Mouse (Mus musculus) CH12.LX (cell line): ENCODE measurements at regions not wholly inside any gene's neighbourhood (a gene's known extent, or its start where the extent isn't known, plus 50 kb on each side); places are given as distances from the start of the nearest gene placed in this dataset.

Source experiments
- DNase-seq: peaks from one replicate; pipeline ENCODE4 v3.0.0-alpha.2; 2013; ENCODE audit errors: extremely low read depth
- H3K27ac ChIP-seq: 2 replicates; pipeline ENCODE4 v1.5.1; 2012; ENCODE audit warnings: low read depth, mild to moderate bottlenecking, control low read depth, moderate library complexity; ENCODE audit not compliant: insufficient read depth
- H3K27me3 ChIP-seq: replicated peaks from 2 replicates; pipeline ENCODE3; 2012; ENCODE audit warnings: inconsistent platforms
- H3K36me3 ChIP-seq, 2 experiments: replicated peaks in 1 of 2; 2 replicates each; pipeline versions ENCODE3 to v1.6.1; 2012; ENCODE audit warnings: inconsistent platforms in 1 of 2, low read length in 1 of 2, mild to moderate bottlenecking in 1 of 2, mixed read lengths in 1 of 2, moderate library complexity in 1 of 2; ENCODE audit not compliant: control insufficient read depth in 1 of 2, insufficient read depth in 1 of 2
- H3K4me1 ChIP-seq, 2 experiments: 2 replicates each; pipeline ENCODE4 v1.6.1; 2012; ENCODE audit warnings: inconsistent platforms in 1 of 2, moderate library complexity in 1 of 2; ENCODE audit not compliant: insufficient read depth in 2 of 2, control insufficient read depth in 1 of 2
- H3K4me2 ChIP-seq: 2 replicates; pipeline ENCODE4 v1.6.1; 2012; ENCODE audit warnings: low read depth, mild to moderate bottlenecking, control low read depth; ENCODE audit not compliant: poor library complexity, insufficient read depth, severe bottlenecking
- H3K4me3 ChIP-seq, 3 experiments: fragments of 150-350 bp in 1 of 3; sonication (generic) in 1 of 3; replicated peaks in 1 of 3; 2 replicates each; pipeline versions ENCODE3 to v1.5.1; 2011 to 2012; ENCODE audit warnings: low read depth in 2 of 3, low read length in 2 of 3, mild to moderate bottlenecking in 2 of 3, moderate library complexity in 2 of 3, control low read depth in 1 of 3, improper control_type of control experiment in 1 of 3, inconsistent platforms in 1 of 3, mixed read lengths in 1 of 3; ENCODE audit not compliant: poor library complexity in 1 of 3
- H3K79me2 ChIP-seq: replicated peaks from 2 replicates; pipeline ENCODE4 v1.6.1; 2012; ENCODE audit warnings: mild to moderate bottlenecking, moderate library complexity; ENCODE audit not compliant: control insufficient read depth, poor library complexity, insufficient read depth, severe bottlenecking; ENCODE audit errors: extremely low read depth
- H3K9ac ChIP-seq: 2 replicates; pipeline ENCODE4 v1.6.1; 2012; ENCODE audit warnings: low read depth, mild to moderate bottlenecking, control low read depth, moderate library complexity; ENCODE audit not compliant: insufficient read depth
- H3K9me3 ChIP-seq: replicated peaks from 2 replicates; pipeline ENCODE3; 2012; ENCODE audit warnings: low read length, inconsistent platforms, mixed read lengths
- BHLHE40 ChIP-seq: IDR thresholded peaks from 2 replicates; pipeline ENCODE4 v1.6.1; 2011; ENCODE audit warnings: mild to moderate bottlenecking, low read depth, low read length, improper control_type of control experiment
- CTCF ChIP-seq, 2 experiments: IDR thresholded peaks in 1 of 2; conservative IDR thresholded peaks in 1 of 2; 2 replicates each; pipeline ENCODE4 v1.5.1; 2011 to 2012; ENCODE audit warnings: low read depth in 2 of 2, low read length in 2 of 2, improper control_type of control experiment in 1 of 2, inconsistent platforms in 1 of 2, mild to moderate bottlenecking in 1 of 2, moderate library complexity in 1 of 2
- E2F4 ChIP-seq: IDR thresholded peaks from 2 replicates; pipeline ENCODE4 v1.6.1; 2011; ENCODE audit warnings: low read depth, low read length, improper control_type of control experiment; ENCODE audit not compliant: insufficient replicate concordance
- ELF1 ChIP-seq: IDR thresholded peaks from 2 replicates; pipeline ENCODE4 v1.6.1; 2014; ENCODE audit warnings: low read depth, mild to moderate bottlenecking, inconsistent platforms, low read length, improper control_type of control experiment
- EP300 ChIP-seq: IDR thresholded peaks from 2 replicates; pipeline ENCODE4 v1.6.1; 2011; ENCODE audit warnings: low read length, improper control_type of control experiment
- GABPA ChIP-seq: IDR thresholded peaks from 2 replicates; pipeline ENCODE4 v1.6.1; 2012; ENCODE audit warnings: low read depth, low read length, improper control_type of control experiment, inconsistent platforms; ENCODE audit not compliant: insufficient replicate concordance
- HCFC1 ChIP-seq: IDR thresholded peaks from 2 replicates; pipeline ENCODE4 v1.6.1; 2012; ENCODE audit warnings: low read depth, mild to moderate bottlenecking, inconsistent platforms, low read length, improper control_type of control experiment
- IRF4 ChIP-seq: IDR thresholded peaks from 2 replicates; pipeline ENCODE4 v1.6.1; 2014; ENCODE audit warnings: low read depth, mild to moderate bottlenecking, inconsistent platforms, low read length, improper control_type of control experiment
- KAT2A ChIP-seq: IDR thresholded peaks from 2 replicates; pipeline ENCODE4 v1.6.1; 2012; ENCODE audit warnings: low read length, improper control_type of control experiment, inconsistent platforms; ENCODE audit not compliant: insufficient replicate concordance
- MAFK ChIP-seq: IDR thresholded peaks from 2 replicates; pipeline ENCODE4 v1.6.1; 2011; ENCODE audit warnings: low read length, improper control_type of control experiment; ENCODE audit not compliant: insufficient replicate concordance
- MAX ChIP-seq: IDR thresholded peaks from 2 replicates; pipeline ENCODE4 v1.6.1; 2011; ENCODE audit warnings: low read length, improper control_type of control experiment
- MAZ ChIP-seq: IDR thresholded peaks from 2 replicates; pipeline ENCODE4 v1.6.1; 2012; ENCODE audit warnings: low read depth, mild to moderate bottlenecking, inconsistent platforms, low read length, improper control_type of control experiment, moderate library complexity
- MEF2A ChIP-seq: IDR thresholded peaks from 2 replicates; pipeline ENCODE4 v1.6.1; 2014; ENCODE audit warnings: low read depth, mild to moderate bottlenecking, inconsistent platforms, low read length, improper control_type of control experiment, borderline replicate concordance
- MYC ChIP-seq: IDR thresholded peaks from 2 replicates; pipeline ENCODE4 v1.6.1; 2011; ENCODE audit warnings: low read depth, mild to moderate bottlenecking, improper control_type of control experiment, low read length
- NELFE ChIP-seq: IDR thresholded peaks from 2 replicates; pipeline ENCODE4 v1.6.1; 2011; ENCODE audit warnings: low read depth, low read length, improper control_type of control experiment
- NRF1 ChIP-seq: IDR thresholded peaks from 2 replicates; pipeline ENCODE4 v1.6.1; 2014; ENCODE audit warnings: low read depth, mild to moderate bottlenecking, inconsistent platforms, low read length, improper control_type of control experiment, moderate library complexity
- PAX5 ChIP-seq: IDR thresholded peaks from 2 replicates; pipeline ENCODE4 v1.6.1; 2012; ENCODE audit warnings: low read length, inconsistent platforms, mixed read lengths
- POLR2A ChIP-seq: IDR thresholded peaks from 2 replicates; pipeline ENCODE4 v1.6.1; 2011; ENCODE audit warnings: low read depth, mild to moderate bottlenecking, improper control_type of control experiment, low read length
- RAD21 ChIP-seq: IDR thresholded peaks from 2 replicates; pipeline ENCODE4 v1.6.1; 2011; ENCODE audit warnings: low read depth, mild to moderate bottlenecking, low read length, improper control_type of control experiment, moderate library complexity
- SIN3A ChIP-seq: IDR thresholded peaks from 2 replicates; pipeline ENCODE4 v1.6.1; 2012; ENCODE audit warnings: low read length, improper control_type of control experiment, inconsistent platforms
- SMC3 ChIP-seq: IDR thresholded peaks from 2 replicates; pipeline ENCODE4 v1.6.1; 2011; ENCODE audit warnings: low read depth, low read length, improper control_type of control experiment
- TCF12 ChIP-seq: IDR thresholded peaks from 2 replicates; pipeline ENCODE4 v1.6.1; 2014; ENCODE audit warnings: low read depth, mild to moderate bottlenecking, inconsistent platforms, low read length, improper control_type of control experiment
- USF1 ChIP-seq: IDR thresholded peaks from 2 replicates; pipeline ENCODE4 v1.6.1; 2014; ENCODE audit warnings: low read depth, mild to moderate bottlenecking, inconsistent platforms, low read length, improper control_type of control experiment
- ZC3H11A ChIP-seq: IDR thresholded peaks from 2 replicates; pipeline ENCODE4 v1.6.1; 2012; ENCODE audit warnings: low read depth, mild to moderate bottlenecking, inconsistent platforms, low read length, improper control_type of control experiment
- ZKSCAN1 ChIP-seq: IDR thresholded peaks from 2 replicates; pipeline ENCODE4 v1.6.1; 2012; ENCODE audit warnings: low read depth, inconsistent platforms, low read length, improper control_type of control experiment, borderline replicate concordance
- ZNF384 ChIP-seq: IDR thresholded peaks from 2 replicates; pipeline ENCODE4 v1.6.1; 2012; ENCODE audit warnings: low read depth, low read length, improper control_type of control experiment, inconsistent platforms
- dilution Hi-C: fragments of 300-500 bp; cut with MboI; formaldehyde crosslinking; loops from 2 replicates; pipeline ENCODE4 v1.14.3; 2020; ENCODE audit warnings: low sequenced_read_pairs; ENCODE audit not compliant: extremely low pct_unique_long_range_greater_than_20kb, extremely low pct_ligation_motif_present
- in situ Hi-C: fragments of 300-500 bp; cut with MboI; formaldehyde crosslinking; loops from 3 replicates; pipeline ENCODE4 v1.14.3; 2019; ENCODE audit warnings: low sequenced_read_pairs, low pct_ligation_motif_present, low pct_unique_long_range_greater_than_20kb, mixed read lengths

DNA sequence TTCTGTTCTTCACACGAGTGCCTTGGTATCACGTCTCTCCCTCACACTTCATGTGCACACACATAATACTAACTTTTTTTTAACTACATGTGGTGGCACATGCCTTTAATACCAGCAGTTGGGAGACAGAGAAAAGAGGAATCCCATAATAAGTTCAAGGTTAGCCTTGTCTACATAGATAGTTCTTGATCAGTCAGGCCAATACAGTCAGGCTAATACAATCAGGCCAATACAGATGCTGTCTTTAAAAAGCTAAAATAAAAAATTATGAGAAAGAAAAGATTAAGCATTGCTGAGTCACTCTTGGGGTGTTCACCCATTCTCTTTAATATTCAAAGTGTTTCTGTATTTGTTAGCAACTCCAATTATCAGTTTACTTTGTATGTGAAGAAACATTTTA lies 61.3 kb upstream of the Podxl start:
- Histone ChIP-seq H3K9ac (no peak overlapping the region), H3K27ac (no peak overlapping the region), H3K36me3 (no peaks in the 10 kb centered on the region), H3K9me3 (peaks cover 9% of the 10 kb centered on the region), H3K4me3 (no peak overlapping the region), H3K27me3 (peaks cover 83% of the 10 kb centered on the region), H3K79me2 (no peaks in the 10 kb centered on the region), H3K4me2 (no peak overlapping the region), H3K4me1 (no peaks in the 10 kb centered on the region)
- no peak for DNase-seq
- in situ Hi-C loops (no loop called here), dilution Hi-C loops (no loop called here)
- no peak for TF ChIP-seq E2F4
- no peak for TF ChIP-seq NELFE
- no peak for TF ChIP-seq MYC
- no peak for TF ChIP-seq BHLHE40
- TF ChIP-seq HCFC1, result no peak
- TF ChIP-seq MAFK, result no peak
- no peak for TF ChIP-seq POLR2A
- no peak for TF ChIP-seq IRF4
- no peak for TF ChIP-seq ZC3H11A
- TF ChIP-seq TCF12, result no peak
- TF ChIP-seq NRF1, result no peak
- no peak for TF ChIP-seq USF1
- TF ChIP-seq ZKSCAN1, result no peak
- no peak for TF ChIP-seq MAZ
- no peak for TF ChIP-seq SMC3
- TF ChIP-seq RAD21, result no peak
- no peak for TF ChIP-seq MEF2A

DNA sequence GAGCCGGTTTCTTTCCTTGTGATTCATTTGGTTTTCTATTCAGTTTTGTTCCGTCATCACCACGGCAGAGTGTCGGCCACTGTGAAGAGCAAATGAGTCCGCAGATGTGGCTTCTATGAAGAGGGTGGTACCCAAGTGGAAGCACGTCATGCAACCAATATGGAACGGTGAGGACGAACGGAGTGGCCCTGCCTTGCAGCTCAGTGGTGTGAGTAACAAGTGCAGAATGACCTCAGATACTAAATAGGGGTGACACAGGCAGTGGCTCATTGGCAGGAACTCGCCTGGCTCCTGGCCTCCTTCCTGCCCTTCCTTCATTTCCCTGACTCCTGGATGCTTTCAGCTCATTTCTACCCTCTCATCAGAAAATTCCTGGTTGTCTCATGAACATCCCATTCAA lies 60.6 kb upstream of the Podxl start:
- no peak overlapping the region for H3K9ac ChIP-seq
- H3K9me3 ChIP-seq, result peaks cover 9% of the 10 kb centered on the region
- H3K27me3 ChIP-seq, result peaks cover 83% of the 10 kb centered on the region
- no peaks in the 10 kb centered on the region for H3K4me1 ChIP-seq
- no peaks in the 10 kb centered on the region for H3K36me3 ChIP-seq
- no peak for DNase-seq
- dilution Hi-C loops (no loop called here), in situ Hi-C loops (no loop called here)
- H3K79me2 ChIP-seq, result no peaks in the 10 kb centered on the region
- no peak overlapping the region for H3K27ac ChIP-seq
- no peak overlapping the region for H3K4me3 ChIP-seq
- no peak overlapping the region for H3K4me2 ChIP-seq
- TF ChIP-seq MAX, result no peak
- no peak for TF ChIP-seq IRF4
- TF ChIP-seq ZNF384, result no peak
- TF ChIP-seq GABPA, result no peak
- TF ChIP-seq PAX5, result no peak
- TF ChIP-seq SMC3, result no peak
- no peak for TF ChIP-seq ELF1
- no peak for TF ChIP-seq CTCF (conservative IDR thresholded peaks at IDR 0.05 in 1 of 2, IDR thresholded peaks at IDR 0.05 in 1 of 2; ENCODE audit: low read depth in 2 of 2, low read length in 2 of 2)
- TF ChIP-seq EP300, result no peak
- no peak for TF ChIP-seq SIN3A
- TF ChIP-seq KAT2A, result no peak
- TF ChIP-seq MEF2A, result no peak
- TF ChIP-seq, all 38 proteins: peak for 0
